Mouse (Mus musculus) activated CD4-positive, CD25-positive, alpha-beta regulatory T cell, adult 4 months (primary cell): ENCODE results near the gene Col4a3. TPM values are rescaled to one million over a fixed set of nuclear protein-coding genes. Genes with fewer than 3 reads are reported as not detected.

Experiments
- ATAC-seq: one replicate; pipeline ENCODE4 v1.8.0; 2017
- polyA plus RNA-seq, 2 experiments: library from polyadenylated mRNA; unstranded; fragments of 100-300 nt; shearing (Covaris generic); gene quantifications; one replicate each; pipeline ENCODE4 v1.2.1; 2017

Col4a3 gene
- polyA plus RNA-seq = under 1 TPM in 1 of 2 experiments, not detected in 1; 0.05 TPM

GRCm38 (mm10) chr1:82586713-82587399 is at the start of gene Col4a3, which contains the start of gene Col4a4:
Col4a3 (plus strand) TSS chr1:82586921.
Col4a4 (minus strand) TSS chr1:82586849.
- no peak for ATAC-seq

GRCm38 (mm10) chr1:82537848-82538247 is 48.9 kb upstream of the Col4a3 start:
- ATAC-seq = no peak

- no peak for ATAC-seq
Observed at GRCm38 (mm10) chr1:82540056-82540455, 46.7 kb upstream of the Col4a3 start.

GRCm38 (mm10) chr1:82543934-82544333 is 42.8 kb upstream of the Col4a3 start:
- no peak for ATAC-seq

- no peak for ATAC-seq
Observed at GRCm38 (mm10) chr1:82544419-82545185, 42.1 kb upstream of the Col4a3 start.

- no peak for ATAC-seq
Observed at GRCm38 (mm10) chr1:82545199-82545960, 41.3 kb upstream of the Col4a3 start.

- no peak for ATAC-seq
Observed at GRCm38 (mm10) chr1:82554443-82554850, 32.3 kb upstream of the Col4a3 start.

GRCm38 (mm10) chr1:82554889-82555288 is 31.8 kb upstream of the Col4a3 start:
- no peak for ATAC-seq

- ATAC-seq = no peak
Observed at GRCm38 (mm10) chr1:82560223-82560622, 26.5 kb upstream of the Col4a3 start.

- ATAC-seq = no peak
Observed at GRCm38 (mm10) chr1:82569405-82569804, 17.3 kb upstream of the Col4a3 start.

- ATAC-seq = no peak
Observed at GRCm38 (mm10) chr1:82571758-82572157, 15.0 kb upstream of the Col4a3 start.

GRCm38 (mm10) chr1:82575681-82576080 is 11.0 kb upstream of the Col4a3 start:
- ATAC-seq = no peak

- no peak for ATAC-seq
Observed at GRCm38 (mm10) chr1:82576182-82576581, 10.5 kb upstream of the Col4a3 start.

GRCm38 (mm10) chr1:82577339-82577738 is 9.4 kb upstream of the Col4a3 start:
- ATAC-seq = no peak

GRCm38 (mm10) chr1:82577915-82578314 is 8.8 kb upstream of the Col4a3 start:
- no peak for ATAC-seq

GRCm38 (mm10) chr1:82578320-82578719 is 8.4 kb upstream of the Col4a3 start:
- ATAC-seq = no peak

- ATAC-seq = no peak
Observed at GRCm38 (mm10) chr1:82585981-82586380, 740 bp upstream of the Col4a3 start.

GRCm38 (mm10) chr1:82590266-82590665 is 3.5 kb downstream of the Col4a3 start:
- ATAC-seq = no peak

- ATAC-seq = no peak
Observed at GRCm38 (mm10) chr1:82596864-82597596, 10.3 kb downstream of the Col4a3 start.

GRCm38 (mm10) chr1:82603198-82603950 is 16.7 kb downstream of the Col4a3 start:
- no peak for ATAC-seq

GRCm38 (mm10) chr1:82605347-82605746 is 18.6 kb downstream of the Col4a3 start:
- no peak for ATAC-seq

GRCm38 (mm10) chr1:82605856-82606255 is 19.1 kb downstream of the Col4a3 start:
- no peak for ATAC-seq
